Mouse (Mus musculus): Measurements from ENCODE around the gene Dgki. TPM values are rescaled to one million over a fixed set of nuclear protein-coding genes. Genes with fewer than 3 reads are reported as not detected.

Gene Dgki
- total RNA-seq (2014; rRNA removed) = 20.1 and 22.3 TPM in 2 replicates
- polyA plus RNA-seq (2015; fragmentation: Nextera tagmentation; extraction: Ambion mirVana) = 4.4 and 4.5 TPM in 2 replicates

- Histone ChIP-seq H3K4me3 (ENCODE audit: low read length) (peak within 1 kb of the TSS; percentile 84), H3K9me3 (ENCODE audit: low read length) (no peaks in the 10 kb centered on the region; the same call in 1 of the 2 replicates), H3K4me1 (ENCODE audit: insufficient read depth, low read length) (peaks cover 6% of the 10 kb centered on the region), H3K36me3 (ENCODE audit: insufficient read depth, low read length) (no peaks in the 10 kb centered on the region), H3K9ac (replicated peaks; ENCODE audit: low read length) (peak within 1 kb of the TSS; percentile 75), H3K4me2 (ENCODE audit: low read depth, low read length) (peak within 1 kb of the TSS; percentile 83), H3K27me3 (ENCODE audit: insufficient read depth, low read length) (no peaks in the 10 kb centered on the region), H3K27ac (peak within 1 kb of the TSS; percentile 37)
- ATAC-seq (peak; percentile 96), DNase-seq (ENCODE audit: low spot score) (peak; percentile 93)
- TF ChIP-seq CTCF (IDR thresholded peaks at IDR 0.05; ENCODE audit: low read depth) = no peak
- WGBS = 2% methylated on average over 50 of the region's 65 CpGs
Measured at GRCm38 (mm10) chr6:37299562-37300390, at the start of gene Dgki. Dgki (minus strand) TSS chr6:37300184.

GRCm38 (mm10) chr6:37347606-37348005 is 47.6 kb upstream of the Dgki start:
- Histone ChIP-seq H3K9me3 (ENCODE audit: low read length) (no peaks in the 10 kb centered on the region), H3K4me1 (ENCODE audit: insufficient read depth, low read length) (no peaks in the 10 kb centered on the region), H3K9ac (replicated peaks; ENCODE audit: low read length) (no peak overlapping the region), H3K4me2 (ENCODE audit: low read depth, low read length) (no peak overlapping the region), H3K27ac (no peak overlapping the region), H3K27me3 (ENCODE audit: insufficient read depth, low read length) (no peaks in the 10 kb centered on the region), H3K36me3 (ENCODE audit: insufficient read depth, low read length) (no peaks in the 10 kb centered on the region), H3K4me3 (ENCODE audit: low read length) (no peak overlapping the region)
- no peak for TF ChIP-seq CTCF (IDR thresholded peaks at IDR 0.05; ENCODE audit: low read depth)
- ATAC-seq = no peak
- DNase-seq (ENCODE audit: low spot score) = no peak
- WGBS = 84% methylated on average over 5 of the region's 5 CpGs

GRCm38 (mm10) chr6:37338055-37338454 is 38.1 kb upstream of the Dgki start:
- ATAC-seq (no peak), DNase-seq (ENCODE audit: low spot score) (no peak)
- Histone ChIP-seq H3K4me2 (ENCODE audit: low read depth, low read length) (no peak overlapping the region), H3K36me3 (ENCODE audit: insufficient read depth, low read length) (no peaks in the 10 kb centered on the region), H3K4me3 (ENCODE audit: low read length) (no peak overlapping the region), H3K27ac (no peak overlapping the region), H3K9ac (replicated peaks; ENCODE audit: low read length) (no peak overlapping the region), H3K9me3 (ENCODE audit: low read length) (no peaks in the 10 kb centered on the region), H3K4me1 (ENCODE audit: insufficient read depth, low read length) (peaks cover 11% of the 10 kb centered on the region), H3K27me3 (ENCODE audit: insufficient read depth, low read length) (no peaks in the 10 kb centered on the region)
- WGBS = 91% methylated on average over 5 of the region's 5 CpGs
- no peak for TF ChIP-seq CTCF (IDR thresholded peaks at IDR 0.05; ENCODE audit: low read depth)

GRCm38 (mm10) chr6:37336831-37337260 is 36.9 kb upstream of the Dgki start:
- WGBS = 7% methylated on average over 5 of the region's 5 CpGs
- Histone ChIP-seq H3K4me1 (ENCODE audit: insufficient read depth, low read length) (peaks cover 11% of the 10 kb centered on the region), H3K4me3 (ENCODE audit: low read length) (no peak overlapping the region), H3K27ac (peak overlapping the region; percentile 32; the same call in 1 of the 2 replicates), H3K4me2 (ENCODE audit: low read depth, low read length) (no peak overlapping the region), H3K27me3 (ENCODE audit: insufficient read depth, low read length) (no peaks in the 10 kb centered on the region), H3K9me3 (ENCODE audit: low read length) (no peaks in the 10 kb centered on the region), H3K9ac (replicated peaks; ENCODE audit: low read length) (no peak overlapping the region), H3K36me3 (ENCODE audit: insufficient read depth, low read length) (no peaks in the 10 kb centered on the region)
- DNase-seq (ENCODE audit: low spot score) (no peak), ATAC-seq (peak; percentile 62)
- no peak for TF ChIP-seq CTCF (IDR thresholded peaks at IDR 0.05; ENCODE audit: low read depth)

- Histone ChIP-seq H3K9me3 (ENCODE audit: low read length) (no peaks in the 10 kb centered on the region), H3K27ac (no peak overlapping the region), H3K4me2 (ENCODE audit: low read depth, low read length) (no peak overlapping the region), H3K9ac (replicated peaks; ENCODE audit: low read length) (no peak overlapping the region), H3K27me3 (ENCODE audit: insufficient read depth, low read length) (no peaks in the 10 kb centered on the region), H3K4me1 (ENCODE audit: insufficient read depth, low read length) (peaks cover 11% of the 10 kb centered on the region), H3K36me3 (ENCODE audit: insufficient read depth, low read length) (no peaks in the 10 kb centered on the region), H3K4me3 (ENCODE audit: low read length) (no peak overlapping the region)
- no peak for TF ChIP-seq CTCF (IDR thresholded peaks at IDR 0.05; ENCODE audit: low read depth)
- ATAC-seq (peak; percentile 50), DNase-seq (ENCODE audit: low spot score) (no peak)
- WGBS = 39% methylated on average over 7 of the region's 7 CpGs
Measured at GRCm38 (mm10) chr6:37336381-37336780, 36.4 kb upstream of the Dgki start.

- no peak overlapping the region for H3K27ac ChIP-seq
- no peak for TF ChIP-seq CTCF (IDR thresholded peaks at IDR 0.05; ENCODE audit: low read depth)
- no peak overlapping the region for H3K4me2 ChIP-seq (ENCODE audit: low read depth, low read length)
- no peaks in the 10 kb centered on the region for H3K27me3 ChIP-seq (ENCODE audit: insufficient read depth, low read length)
- H3K4me3 ChIP-seq (ENCODE audit: low read length) = no peak overlapping the region
- no peaks in the 10 kb centered on the region for H3K36me3 ChIP-seq (ENCODE audit: insufficient read depth, low read length)
- H3K9ac ChIP-seq (replicated peaks; ENCODE audit: low read length) = no peak overlapping the region
- ATAC-seq (no peak), DNase-seq (ENCODE audit: low spot score) (no peak)
- no peaks in the 10 kb centered on the region for H3K9me3 ChIP-seq (ENCODE audit: low read length)
- WGBS = 79% methylated on average over 10 of the region's 10 CpGs
- peaks cover 37% of the 10 kb centered on the region for H3K4me1 ChIP-seq (ENCODE audit: insufficient read depth, low read length)
Measured at GRCm38 (mm10) chr6:37332846-37333245, 32.9 kb upstream of the Dgki start.

Measured in hindbrain, postnatal 0 days (tissue).